Mouse (Mus musculus) intestine, embryonic 14.5 days (tissue): Measurements from ENCODE around the gene Kcnh1. TPM values are rescaled to one million over a fixed set of nuclear protein-coding genes. Genes with fewer than 3 reads are reported as not detected.

Source experiments
- ATAC-seq: fragments of 200-750 bp; cut with Nextera tagmentation; replicated peaks from 2 replicates; pipeline ENCODE4 v1.8.0; 2017; ENCODE audit warnings: low read depth, moderate number of reproducible peaks, moderate TSS enrichment, moderate library complexity; ENCODE audit not compliant: low FRiP score, low TSS enrichment
- DNase-seq: peaks from one replicate; pipeline ENCODE4 v3.0.0-alpha.2; 2018; ENCODE audit warnings: low spot score
- H3K27ac ChIP-seq: fragments of 300-500 bp; sonication (generic); 2 replicates; pipeline ENCODE4 v1.5.1; 2014; ENCODE audit warnings: low read depth, mild to moderate bottlenecking, control low read depth
- H3K27me3 ChIP-seq: fragments of 300-500 bp; sonication (generic); replicated peaks from 2 replicates; pipeline ENCODE4 v1.6.1; 2014; ENCODE audit warnings: low read length, control low read depth; ENCODE audit not compliant: control insufficient read depth, insufficient read depth
- H3K36me3 ChIP-seq: fragments of 300-500 bp; sonication (generic); 2 replicates; pipeline ENCODE4 v1.6.1; 2014; ENCODE audit warnings: low read length, control low read depth; ENCODE audit not compliant: control insufficient read depth, insufficient read depth
- H3K4me1 ChIP-seq: fragments of 300-500 bp; sonication (generic); replicated peaks from 2 replicates; pipeline ENCODE4 v1.6.1; 2014; ENCODE audit warnings: low read length, control low read depth, mixed read lengths; ENCODE audit not compliant: control insufficient read depth, insufficient read depth
- H3K4me2 ChIP-seq: fragments of 300-500 bp; sonication (generic); 2 replicates; pipeline ENCODE4 v1.6.1; 2014; ENCODE audit warnings: low read length
- H3K4me3 ChIP-seq: fragments of 300-500 bp; sonication (generic); 2 replicates; pipeline ENCODE4 v1.5.1; 2014; ENCODE audit warnings: low read depth, low read length, control low read depth, mixed read lengths
- H3K9ac ChIP-seq: fragments of 300-500 bp; sonication (generic); 2 replicates; pipeline ENCODE4 v1.6.1; 2014; ENCODE audit warnings: mild to moderate bottlenecking, low read length
- H3K9me3 ChIP-seq: fragments of 300-500 bp; sonication (generic); 2 replicates; pipeline ENCODE4 v1.6.1; 2016; ENCODE audit warnings: low read length, control low read depth; ENCODE audit not compliant: control insufficient read depth
- WGBS: fragments of 180-500 bp; shearing (Covaris S2); extraction: QIAGEN DNeasy Blood & Tissue Kit; methylation state at CpG from one replicate; pipeline ENCODE4 v1.1.7; 2014; 5-methylcytosine and 5-hydroxymethylcytosine counted together
- polyA plus RNA-seq: library from polyadenylated mRNA; unstranded; fragments of >200 nt; fragmentation: Nextera tagmentation; extraction: Ambion mirVana; gene quantifications from 2 replicates; pipeline ENCODE4 v1.2.1, GENCODE M21; 2014

Kcnh1 gene
- 0.85 and 0.87 TPM in 2 replicates for polyA plus RNA-seq

GRCm38 (mm10) chr1:192190508-192191321 is at the start of gene Kcnh1:
Gene Kcnh1, plus strand, starts transcription at chr1:192190774.
- Histone ChIP-seq H3K4me1 (peaks cover 7% of the 10 kb centered on the region; the same call in 1 of the 2 replicates), H3K9ac (peak within 1 kb of the TSS; percentile 42; the same call in 1 of the 2 replicates), H3K27ac (no peak within 1 kb of the TSS), H3K4me2 (peak within 1 kb of the TSS; percentile 87), H3K27me3 (peaks cover 21% of the 10 kb centered on the region), H3K36me3 (no peaks in the 10 kb centered on the region), H3K4me3 (peak within 1 kb of the TSS; percentile 50), H3K9me3 (no peaks in the 10 kb centered on the region)
- 1% methylated on average over 60 of the region's 73 CpGs for WGBS
- ATAC-seq (peak; percentile 92), DNase-seq (peak; percentile 95)

GRCm38 (mm10) chr1:192151179-192151578 is 39.4 kb upstream of the Kcnh1 start:
- ATAC-seq = no peak
- H3K9me3 ChIP-seq = no peaks in the 10 kb centered on the region

GRCm38 (mm10) chr1:192171477-192171876 is 19.1 kb upstream of the Kcnh1 start:
- no peaks in the 10 kb centered on the region for H3K9me3 ChIP-seq

More at GRCm38 (mm10) chr1:192151179-192151578, 39.4 kb upstream of the Kcnh1 start:
- no peak overlapping the region for H3K27ac ChIP-seq
- 85% methylated on average over 4 of the region's 4 CpGs for WGBS
- no peaks in the 10 kb centered on the region for H3K4me1 ChIP-seq
- H3K27me3 ChIP-seq = no peaks in the 10 kb centered on the region
- H3K9ac ChIP-seq = no peak overlapping the region
- no peak overlapping the region for H3K4me2 ChIP-seq
- no peak for DNase-seq
- no peaks in the 10 kb centered on the region for H3K36me3 ChIP-seq
- no peak overlapping the region for H3K4me3 ChIP-seq

DNA sequence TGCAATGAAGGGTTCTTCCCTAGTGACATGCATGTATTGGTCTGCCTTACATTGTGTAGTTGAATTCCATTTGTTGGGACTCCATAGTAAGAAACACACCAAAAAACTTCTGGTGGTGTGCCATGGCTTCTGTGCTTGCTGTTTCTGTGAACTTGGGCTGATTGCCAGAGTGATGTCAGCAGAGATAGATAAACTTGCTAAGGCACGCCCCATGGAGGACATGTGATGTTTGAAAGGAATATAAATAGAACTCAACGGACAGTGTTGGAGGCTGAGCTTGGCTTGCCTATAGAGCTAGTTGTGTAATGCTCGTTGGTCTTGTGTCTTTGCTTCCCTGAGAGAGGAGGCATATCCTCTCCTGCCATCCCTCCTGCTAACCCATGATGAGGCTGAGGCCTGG is 10.7 kb upstream of the Kcnh1 start:
- Histone ChIP-seq H3K4me1 (no peaks in the 10 kb centered on the region), H3K27me3 (no peaks in the 10 kb centered on the region), H3K4me3 (no peak overlapping the region), H3K9ac (no peak overlapping the region), H3K4me2 (no peak overlapping the region), H3K27ac (no peak overlapping the region), H3K9me3 (no peaks in the 10 kb centered on the region), H3K36me3 (no peaks in the 10 kb centered on the region)
- DNase-seq = no peak
- 43% methylated on average over 3 of the region's 3 CpGs for WGBS
- ATAC-seq = no peak

More at GRCm38 (mm10) chr1:192171477-192171876, 19.1 kb upstream of the Kcnh1 start:
- no peak for ATAC-seq
- H3K27me3 ChIP-seq = no peaks in the 10 kb centered on the region
- no peak for DNase-seq
- H3K27ac ChIP-seq = no peak overlapping the region
- H3K4me2 ChIP-seq = no peak overlapping the region
- H3K4me3 ChIP-seq = no peak overlapping the region
- H3K9ac ChIP-seq = no peak overlapping the region
- WGBS = 86% methylated on average over 3 of the region's 3 CpGs
- H3K36me3 ChIP-seq = no peaks in the 10 kb centered on the region
- H3K4me1 ChIP-seq = no peaks in the 10 kb centered on the region

DNA sequence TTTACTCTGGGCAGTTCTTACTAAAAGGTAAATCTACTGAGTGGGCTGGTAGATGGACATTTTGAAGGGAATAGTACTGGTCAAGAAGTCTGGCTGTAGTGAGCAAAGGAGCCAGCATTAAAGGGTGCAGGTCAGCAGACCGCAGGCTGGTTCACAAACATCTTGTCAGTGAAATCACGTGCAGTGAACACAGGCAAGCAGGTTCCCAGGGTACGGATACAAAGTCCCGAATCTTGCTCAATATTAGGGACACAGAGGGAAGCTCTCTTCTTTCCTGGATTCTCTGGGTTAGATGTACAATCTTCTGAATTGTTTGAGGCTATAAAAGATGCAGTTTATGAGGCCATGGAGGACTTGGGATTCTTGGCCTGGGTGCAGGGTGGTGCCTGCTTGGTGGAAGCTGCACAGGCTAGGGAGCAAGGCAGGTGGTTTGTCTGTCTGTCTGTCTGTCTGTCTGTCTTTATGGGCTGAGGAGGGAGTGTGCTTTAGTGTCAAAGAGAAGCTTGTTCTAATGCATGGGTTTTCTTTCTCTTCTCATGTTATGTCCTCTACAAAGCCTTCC is 8.8 kb upstream of the Kcnh1 start:
- 0 out of 2 replicates have a peak, but pooled peaks cover 3% of the 10 kb centered on the region for H3K27me3 ChIP-seq
- ATAC-seq = no peak
- H3K9ac ChIP-seq = no peak overlapping the region
- H3K4me1 ChIP-seq = no peaks in the 10 kb centered on the region
- WGBS = 78% methylated on average over 4 of the region's 4 CpGs
- no peak overlapping the region for H3K27ac ChIP-seq
- no peak overlapping the region for H3K4me2 ChIP-seq
- no peak for DNase-seq
- H3K9me3 ChIP-seq = no peaks in the 10 kb centered on the region
- no peaks in the 10 kb centered on the region for H3K36me3 ChIP-seq
- no peak overlapping the region for H3K4me3 ChIP-seq

GRCm38 (mm10) chr1:192189056-192189455 is 1.5 kb upstream of the Kcnh1 start:
- DNase-seq (no peak), ATAC-seq (no peak)
- peaks cover 21% of the 10 kb centered on the region for H3K27me3 ChIP-seq
- H3K27ac ChIP-seq = no peak overlapping the region
- no peaks in the 10 kb centered on the region for H3K9me3 ChIP-seq
- H3K9ac ChIP-seq = no peak overlapping the region
- no peak overlapping the region for H3K4me2 ChIP-seq
- H3K4me1 ChIP-seq = peaks cover 7% of the 10 kb centered on the region; the same call in 1 of the 2 replicates
- 6% methylated on average over 4 of the region's 4 CpGs for WGBS
- no peak overlapping the region for H3K4me3 ChIP-seq
- H3K36me3 ChIP-seq = no peaks in the 10 kb centered on the region

- ATAC-seq (no peak), DNase-seq (no peak)
- Histone ChIP-seq H3K9me3 (no peaks in the 10 kb centered on the region), H3K4me3 (no peak overlapping the region), H3K4me2 (no peak overlapping the region), H3K27me3 (peaks cover 21% of the 10 kb centered on the region), H3K27ac (no peak overlapping the region), H3K36me3 (no peaks in the 10 kb centered on the region), H3K4me1 (peaks cover 7% of the 10 kb centered on the region; the same call in 1 of the 2 replicates), H3K9ac (no peak overlapping the region)
- 78% methylated on average over 11 of the region's 11 CpGs for WGBS
Measured at GRCm38 (mm10) chr1:192189771-192190170, 803 bp upstream of the Kcnh1 start.

GRCm38 (mm10) chr1:192191322-192191639 is 707 bp downstream of the Kcnh1 start:
- H3K36me3 ChIP-seq = no peaks in the 10 kb centered on the region
- DNase-seq (peak; percentile 65), ATAC-seq (no peak)
- no peak overlapping the region for H3K27ac ChIP-seq
- 10% methylated on average over 13 of the region's 13 CpGs for WGBS
- no peaks in the 10 kb centered on the region for H3K9me3 ChIP-seq
- no peak overlapping the region for H3K9ac ChIP-seq
- H3K4me2 ChIP-seq = peak overlapping the region; percentile 87
- H3K27me3 ChIP-seq = peaks cover 21% of the 10 kb centered on the region
- peak overlapping the region; percentile 50 for H3K4me3 ChIP-seq
- peaks cover 7% of the 10 kb centered on the region; the same call in 1 of the 2 replicates for H3K4me1 ChIP-seq
